Mouse (Mus musculus) lung, embryonic 15.5 days (tissue): ENCODE results near the gene Tbca. TPM values are rescaled to one million over a fixed set of nuclear protein-coding genes. Genes with fewer than 3 reads are reported as not detected.

Source experiments
- ATAC-seq: fragments of 200-750 bp; cut with Nextera tagmentation; 2 replicates; pipeline ENCODE4 v1.8.0; 2017; ENCODE audit warnings: moderate number of reproducible peaks, borderline replicate concordance; ENCODE audit not compliant: low FRiP score, low TSS enrichment; ENCODE audit errors: extremely low read depth
- H3K27ac ChIP-seq: fragments of 300-500 bp; sonication (generic); 2 replicates; pipeline ENCODE4 v1.5.1; 2015; ENCODE audit warnings: moderate library complexity, mild to moderate bottlenecking, inconsistent platforms
- H3K27me3 ChIP-seq: fragments of 300-500 bp; sonication (generic); 2 replicates; pipeline ENCODE4 v1.6.1; 2015; ENCODE audit warnings: inconsistent platforms
- H3K36me3 ChIP-seq: fragments of 300-500 bp; sonication (generic); 2 replicates; pipeline ENCODE4 v1.6.1; 2015; ENCODE audit warnings: inconsistent platforms
- H3K4me1 ChIP-seq: fragments of 300-500 bp; sonication (generic); 2 replicates; pipeline ENCODE4 v1.6.1; 2015; ENCODE audit warnings: inconsistent platforms
- H3K4me2 ChIP-seq: fragments of 300-500 bp; sonication (generic); 2 replicates; pipeline ENCODE4 v1.6.1; 2015; ENCODE audit warnings: inconsistent platforms, mild to moderate bottlenecking, moderate library complexity
- H3K4me3 ChIP-seq: fragments of 300-500 bp; sonication (generic); 2 replicates; pipeline ENCODE4 v1.5.1; 2015; ENCODE audit warnings: mild to moderate bottlenecking, inconsistent platforms
- H3K9ac ChIP-seq: fragments of 300-500 bp; sonication (generic); 2 replicates; pipeline ENCODE4 v1.6.1; 2015; ENCODE audit warnings: inconsistent platforms
- H3K9me3 ChIP-seq: fragments of 300-500 bp; sonication (generic); 2 replicates; pipeline ENCODE4 v1.6.1; 2016; ENCODE audit warnings: inconsistent platforms
- WGBS: fragments of 180-500 bp; shearing (Covaris S2); methylation state at CpG from one replicate; pipeline ENCODE4 v1.1.7; 2015; 5-methylcytosine and 5-hydroxymethylcytosine counted together
- polyA plus RNA-seq: library from polyadenylated mRNA; unstranded; fragments of >200 nt; fragmentation: Nextera tagmentation; extraction: Ambion mirVana; gene quantifications from 2 replicates; pipeline ENCODE4 v1.2.1, GENCODE M21; 2015

The Tbca gene
- polyA plus RNA-seq, 1 experiment from 2014 or later, result 208 TPM

- Histone ChIP-seq H3K27ac (no peak overlapping the region), H3K4me2 (peak overlapping the region; percentile 90), H3K9me3 (no peaks in the 10 kb centered on the region), H3K9ac (no peak overlapping the region), H3K27me3 (peaks cover 88% of the 10 kb centered on the region), H3K36me3 (no peaks in the 10 kb centered on the region), H3K4me1 (peaks cover 27% of the 10 kb centered on the region), H3K4me3 (peak overlapping the region; percentile 45)
- WGBS, result 2% methylated on average over 81 of the region's 95 CpGs
- ATAC-seq, result peak; percentile 79
These were observed 94.7 kb downstream of the Tbca start for GRCm38 (mm10) chr13:94883163-94883965.

GRCm38 (mm10) chr13:94883966-94884960 lies 95.6 kb downstream of the Tbca start:
- Histone ChIP-seq H3K36me3 (no peaks in the 10 kb centered on the region), H3K4me1 (peaks cover 27% of the 10 kb centered on the region), H3K27ac (no peak overlapping the region), H3K9me3 (no peaks in the 10 kb centered on the region), H3K9ac (no peak overlapping the region), H3K4me3 (peak overlapping the region; percentile 45), H3K4me2 (peak overlapping the region; percentile 90), H3K27me3 (peaks cover 93% of the 10 kb centered on the region)
- WGBS, result 1% methylated on average over 36 of the region's 36 CpGs
- peak; percentile 10; the same call in 1 of the 2 replicates for ATAC-seq

GRCm38 (mm10) chr13:94885291-94886235 lies 96.9 kb downstream of the Tbca start:
- ATAC-seq, result 0 out of 2 replicates have a peak, but pooled peaks have one; percentile 28
- Histone ChIP-seq H3K4me2 (peak overlapping the region; percentile 37), H3K9ac (no peak overlapping the region), H3K27me3 (peaks cover 96% of the 10 kb centered on the region), H3K36me3 (no peaks in the 10 kb centered on the region), H3K4me1 (peaks cover 27% of the 10 kb centered on the region), H3K27ac (no peak overlapping the region), H3K9me3 (no peaks in the 10 kb centered on the region), H3K4me3 (peak overlapping the region; percentile 10)
- 2% methylated on average over 46 of the region's 81 CpGs for WGBS

Other genes starting within 250 kb of the Tbca start
- not detected in 2 replicates for gene Otp, start 86.7 kb downstream of the Tbca start, polyA plus RNA-seq
- 21.0 and 21.2 TPM in 2 replicates for gene Wdr41, start 187.4 kb downstream of the Tbca start, polyA plus RNA-seq